Mouse (Mus musculus) hindbrain, embryonic 14.5 days (tissue): ENCODE data around the gene Gpatch8. TPM values are rescaled to one million over a fixed set of nuclear protein-coding genes. Genes with fewer than 3 reads are reported as not detected.
A peak's percentile ranks its signal among the peaks of the same experiment; 100 is the strongest.

ENCODE experiments used
- ATAC-seq: fragments of 200-750 bp; cut with Nextera tagmentation; 2 replicates; pipeline ENCODE4 v1.8.0; 2017; ENCODE audit warnings: moderate number of reproducible peaks, mild to moderate bottlenecking, moderate TSS enrichment, moderate library complexity; ENCODE audit not compliant: low FRiP score
- DNase-seq: peaks from one replicate; pipeline ENCODE4 v3.0.0-alpha.2; 2015; ENCODE audit warnings: low spot score
- H3K27ac ChIP-seq: fragments of 300-500 bp; sonication (generic); 2 replicates; pipeline ENCODE4 v1.5.1; 2014; ENCODE audit warnings: mild to moderate bottlenecking, moderate library complexity
- H3K27me3 ChIP-seq: fragments of 300-500 bp; sonication (generic); 2 replicates; pipeline ENCODE4 v1.6.1; 2014; ENCODE audit warnings: mild to moderate bottlenecking, low read length, mixed read lengths; ENCODE audit not compliant: control insufficient read depth, insufficient read depth
- H3K36me3 ChIP-seq: fragments of 300-500 bp; sonication (generic); replicated peaks from 2 replicates; pipeline ENCODE4 v1.6.1; 2014; ENCODE audit not compliant: control insufficient read depth, insufficient read depth
- H3K4me1 ChIP-seq: fragments of 300-500 bp; sonication (generic); replicated peaks from 2 replicates; pipeline ENCODE4 v1.6.1; 2014; ENCODE audit warnings: antibody characterized with exemption, low read length, mixed read lengths; ENCODE audit not compliant: control insufficient read depth, insufficient read depth
- H3K4me2 ChIP-seq: fragments of 300-500 bp; sonication (generic); replicated peaks from 2 replicates; pipeline ENCODE4 v1.6.1; 2014; ENCODE audit warnings: mild to moderate bottlenecking, moderate library complexity
- H3K4me3 ChIP-seq: fragments of 300-500 bp; sonication (generic); replicated peaks from 2 replicates; pipeline ENCODE4 v1.5.1; 2014; ENCODE audit warnings: mild to moderate bottlenecking, low read length
- H3K9ac ChIP-seq: fragments of 300-500 bp; sonication (generic); 2 replicates; pipeline ENCODE4 v1.6.1; 2014
- H3K9me3 ChIP-seq: fragments of 300-500 bp; sonication (generic); 2 replicates; pipeline ENCODE4 v1.6.1; 2016; ENCODE audit warnings: low read length; ENCODE audit not compliant: control insufficient read depth
- WGBS: fragments of 180-500 bp; shearing (Covaris S2); extraction: QIAGEN DNeasy Blood & Tissue Kit; methylation state at CpG from one replicate; pipeline ENCODE4 v1.1.7; 2014; 5-methylcytosine and 5-hydroxymethylcytosine counted together
- polyA plus RNA-seq: library from polyadenylated mRNA; unstranded; fragments of >200 nt; fragmentation: Nextera tagmentation; extraction: Ambion mirVana; gene quantifications from 2 replicates; pipeline ENCODE4 v1.2.1, GENCODE M21; 2014

Gene Gpatch8
- polyA plus RNA-seq, 1 experiment from 2014 or later = 55.3 TPM

DNA sequence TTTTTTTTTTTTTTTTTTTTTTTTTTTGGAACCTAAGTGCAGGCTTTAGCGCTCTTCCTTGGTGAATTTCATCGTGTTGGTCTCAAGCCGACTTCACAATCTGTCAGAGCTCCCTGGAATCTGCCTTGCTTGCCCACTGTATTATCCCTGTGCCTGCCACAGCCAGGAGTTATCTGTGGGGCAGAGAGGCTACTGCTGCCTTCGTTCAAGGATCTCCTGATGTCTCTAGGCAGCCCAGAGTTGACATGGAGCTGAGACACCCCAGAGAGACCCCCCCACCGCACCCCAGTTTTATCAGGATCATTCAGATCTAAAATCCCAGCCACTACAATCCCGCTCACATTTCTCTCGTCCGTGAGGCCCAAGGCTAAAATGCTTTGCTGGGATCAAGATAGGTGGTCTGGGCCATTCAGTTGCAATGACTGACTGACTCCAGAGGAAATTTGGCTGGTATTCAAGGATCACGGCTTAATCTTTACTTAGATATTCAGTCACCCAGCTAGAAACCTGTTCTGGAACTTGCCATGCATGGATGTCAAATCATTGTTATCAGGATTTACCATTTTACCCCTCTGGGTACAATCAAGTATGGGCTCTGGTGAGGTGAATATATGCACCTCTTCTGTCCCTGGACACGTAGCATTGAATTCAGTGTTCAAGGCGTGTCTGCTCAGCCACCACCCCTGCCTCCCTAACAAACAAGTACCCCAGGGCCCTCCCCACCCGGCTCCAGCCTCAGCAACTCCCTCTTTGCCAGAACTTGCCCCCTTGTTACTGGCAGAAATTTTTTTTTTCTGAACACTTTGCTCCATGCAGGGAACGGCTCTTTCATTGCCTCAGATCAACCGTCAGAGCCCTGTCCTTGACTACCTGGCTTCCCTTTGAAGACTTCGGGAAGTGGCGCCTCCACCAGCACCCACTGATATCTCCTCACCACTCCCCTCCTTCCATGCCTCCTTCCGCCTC is 106.9 kb downstream of the Gpatch8 start:
- no peaks in the 10 kb centered on the region for H3K9me3 ChIP-seq
- no peak overlapping the region for H3K27ac ChIP-seq
- H3K9ac ChIP-seq = no peak overlapping the region
- no peaks in the 10 kb centered on the region; the same call in 1 of the 2 replicates for H3K27me3 ChIP-seq
- H3K36me3 ChIP-seq = no peaks in the 10 kb centered on the region
- WGBS = 47% methylated on average over 17 of the region's 17 CpGs
- no peak for ATAC-seq
- H3K4me1 ChIP-seq = peaks cover 27% of the 10 kb centered on the region
- H3K4me2 ChIP-seq = no peak overlapping the region
- no peak overlapping the region for H3K4me3 ChIP-seq
- DNase-seq = no peak

DNA sequence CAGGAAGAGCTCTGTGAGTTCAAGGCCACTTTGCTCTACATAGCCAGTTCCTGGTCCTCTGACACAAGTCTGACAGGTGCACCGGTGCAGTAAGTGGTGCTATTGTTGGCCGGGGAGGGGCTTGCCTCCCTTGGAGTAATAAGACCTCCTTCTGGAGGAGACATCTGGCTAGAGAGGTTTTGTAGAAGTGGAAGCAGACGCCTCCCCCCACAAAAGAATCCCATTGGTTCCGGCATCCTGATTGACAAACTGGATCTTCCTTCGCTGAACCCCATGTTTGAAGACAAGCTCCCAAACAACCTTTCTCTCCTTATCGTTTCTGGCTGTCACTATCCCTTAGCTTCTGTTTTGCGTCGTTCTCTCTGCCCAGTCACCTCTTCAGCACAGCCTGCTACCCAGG is 107.9 kb downstream of the Gpatch8 start:
- H3K4me2 ChIP-seq = 0 out of 2 replicates have a peak overlapping the region, but pooled peaks have one; percentile 90
- H3K36me3 ChIP-seq = peaks cover 8% of the 10 kb centered on the region
- no peaks in the 10 kb centered on the region; the same call in 1 of the 2 replicates for H3K27me3 ChIP-seq
- H3K4me3 ChIP-seq = no peak overlapping the region
- WGBS = 15% methylated on average over 8 of the region's 8 CpGs
- H3K9ac ChIP-seq = no peak overlapping the region
- no peaks in the 10 kb centered on the region for H3K9me3 ChIP-seq
- ATAC-seq = no peak
- H3K27ac ChIP-seq = no peak overlapping the region
- H3K4me1 ChIP-seq = peaks cover 34% of the 10 kb centered on the region
- DNase-seq = no peak

DNA sequence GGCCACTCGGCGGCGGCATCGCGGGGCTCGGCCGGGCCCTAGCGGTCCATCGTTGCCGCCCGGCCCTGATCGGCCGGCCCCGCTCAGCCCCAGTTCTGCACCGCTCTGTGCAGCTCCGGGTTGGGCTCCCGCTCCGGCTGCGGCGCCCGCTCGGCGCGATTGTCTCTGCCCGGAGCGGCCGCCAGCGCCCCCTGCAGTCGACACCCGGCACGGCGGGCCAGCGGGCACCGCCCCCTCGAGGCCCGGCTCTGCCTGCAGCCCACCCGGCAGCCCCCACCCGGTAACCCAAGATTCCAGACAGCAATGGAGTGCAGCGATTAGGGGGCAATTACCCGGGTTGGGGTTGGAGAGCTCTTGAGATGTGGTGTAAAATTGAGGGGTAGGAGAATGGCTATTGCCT is 108.7 kb downstream of the Gpatch8 start, which contains the start of gene Fam171a2:
Gene Fam171a2 (minus strand): TSS at position 186 of the 400 bp plus-strand sequence.
- WGBS = 0% methylated on average over 40 of the region's 40 CpGs
- Histone ChIP-seq H3K4me1 (peaks cover 34% of the 10 kb centered on the region), H3K9ac (peak within 1 kb of the TSS; percentile 100), H3K36me3 (peaks cover 16% of the 10 kb centered on the region), H3K27ac (peak within 1 kb of the TSS; percentile 98), H3K4me2 (peak within 1 kb of the TSS; percentile 90), H3K4me3 (peak within 1 kb of the TSS; percentile 98), H3K9me3 (no peaks in the 10 kb centered on the region), H3K27me3 (no peaks in the 10 kb centered on the region; the same call in 1 of the 2 replicates)
- ATAC-seq (peak; percentile 81), DNase-seq (peak; percentile 89)

DNA sequence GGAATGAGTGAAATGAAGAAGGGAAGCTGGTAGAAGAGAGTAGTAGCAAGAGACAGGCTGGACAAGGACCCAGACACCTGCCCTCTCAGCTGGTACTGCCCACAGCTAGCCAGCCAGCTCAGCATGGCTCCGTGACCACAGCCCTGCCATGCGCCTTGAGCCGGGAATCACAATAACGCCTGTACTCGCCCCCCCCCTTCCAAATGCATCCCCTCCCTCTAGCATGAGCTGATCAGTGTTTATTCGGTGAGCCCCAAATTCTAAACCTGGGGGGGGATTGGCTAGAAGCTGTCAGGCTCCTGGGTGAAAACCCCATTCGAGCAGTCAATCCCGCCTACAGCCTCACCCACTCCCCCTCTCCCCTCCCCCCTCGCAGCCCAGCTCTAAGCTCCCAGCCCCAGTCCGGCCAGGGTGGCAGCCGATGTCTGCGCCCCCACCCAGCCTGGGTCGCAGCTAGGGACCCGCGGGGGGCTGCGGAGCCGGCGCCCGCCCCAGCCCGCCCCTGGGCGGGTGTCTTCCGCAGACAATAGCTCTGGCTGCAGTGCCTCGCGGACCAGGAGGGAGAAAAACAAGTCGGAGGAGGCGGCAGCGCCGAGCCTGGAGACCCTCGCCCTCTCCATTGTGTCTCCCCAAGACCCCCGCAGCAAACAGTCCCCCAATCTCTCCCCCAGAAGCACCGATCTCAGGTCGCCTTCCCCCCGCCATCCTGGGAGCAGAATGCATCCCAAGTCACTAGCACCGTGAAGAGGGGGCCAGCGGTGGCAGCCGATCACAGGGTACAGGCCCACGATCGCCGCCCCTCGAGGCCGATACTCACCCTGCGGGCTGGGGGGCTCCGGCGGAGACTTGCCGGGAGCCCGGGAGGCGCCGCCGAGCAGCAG is 109.4 kb downstream of the Gpatch8 start:
- ATAC-seq = peak; percentile 57
- no peaks in the 10 kb centered on the region for H3K9me3 ChIP-seq
- no peaks in the 10 kb centered on the region; the same call in 1 of the 2 replicates for H3K27me3 ChIP-seq
- peak overlapping the region; percentile 100 for H3K9ac ChIP-seq
- H3K4me1 ChIP-seq = peaks cover 34% of the 10 kb centered on the region
- WGBS = under 1% methylated on average over 39 of the region's 49 CpGs
- H3K27ac ChIP-seq = peak overlapping the region; percentile 98
- peak; percentile 63 for DNase-seq
- H3K36me3 ChIP-seq = peaks cover 23% of the 10 kb centered on the region
- peak overlapping the region; percentile 98 for H3K4me3 ChIP-seq
- peak overlapping the region; percentile 90 for H3K4me2 ChIP-seq

DNA sequence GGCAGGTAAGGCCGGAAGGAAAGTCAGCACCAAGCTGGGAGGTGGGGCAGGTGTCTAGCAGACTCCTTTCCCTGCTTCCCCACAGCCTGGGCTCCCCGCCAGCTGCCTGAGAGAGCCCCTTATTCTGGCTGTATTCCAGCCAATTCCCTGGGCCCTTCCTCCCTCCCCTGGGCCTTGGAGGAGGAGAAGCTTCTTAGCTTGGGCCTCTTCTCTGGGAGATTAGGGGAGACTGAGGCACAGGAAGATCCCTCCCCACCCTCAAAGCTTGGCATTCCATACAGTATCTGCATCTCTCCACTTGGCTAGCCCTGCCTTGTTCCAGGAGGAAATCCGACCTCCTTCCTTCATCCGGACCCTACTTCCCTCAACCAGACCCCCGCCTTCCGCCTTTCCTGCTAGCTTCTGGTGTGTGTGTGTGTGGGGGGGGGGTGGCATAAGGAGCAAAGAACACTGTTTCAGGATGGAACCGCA is 110.3 kb downstream of the Gpatch8 start:
- peak overlapping the region; percentile 100 for H3K9ac ChIP-seq
- peak overlapping the region; percentile 98 for H3K4me3 ChIP-seq
- peaks cover 34% of the 10 kb centered on the region for H3K4me1 ChIP-seq
- peak overlapping the region; percentile 98 for H3K27ac ChIP-seq
- no peaks in the 10 kb centered on the region for H3K9me3 ChIP-seq
- H3K36me3 ChIP-seq = peaks cover 32% of the 10 kb centered on the region
- peak overlapping the region; percentile 90 for H3K4me2 ChIP-seq
- DNase-seq (peak; percentile 63), ATAC-seq (0 out of 2 replicates have a peak, but pooled peaks have one; percentile 1)
- 8% methylated on average over 7 of the region's 7 CpGs for WGBS
- no peaks in the 10 kb centered on the region; the same call in 1 of the 2 replicates for H3K27me3 ChIP-seq

DNA sequence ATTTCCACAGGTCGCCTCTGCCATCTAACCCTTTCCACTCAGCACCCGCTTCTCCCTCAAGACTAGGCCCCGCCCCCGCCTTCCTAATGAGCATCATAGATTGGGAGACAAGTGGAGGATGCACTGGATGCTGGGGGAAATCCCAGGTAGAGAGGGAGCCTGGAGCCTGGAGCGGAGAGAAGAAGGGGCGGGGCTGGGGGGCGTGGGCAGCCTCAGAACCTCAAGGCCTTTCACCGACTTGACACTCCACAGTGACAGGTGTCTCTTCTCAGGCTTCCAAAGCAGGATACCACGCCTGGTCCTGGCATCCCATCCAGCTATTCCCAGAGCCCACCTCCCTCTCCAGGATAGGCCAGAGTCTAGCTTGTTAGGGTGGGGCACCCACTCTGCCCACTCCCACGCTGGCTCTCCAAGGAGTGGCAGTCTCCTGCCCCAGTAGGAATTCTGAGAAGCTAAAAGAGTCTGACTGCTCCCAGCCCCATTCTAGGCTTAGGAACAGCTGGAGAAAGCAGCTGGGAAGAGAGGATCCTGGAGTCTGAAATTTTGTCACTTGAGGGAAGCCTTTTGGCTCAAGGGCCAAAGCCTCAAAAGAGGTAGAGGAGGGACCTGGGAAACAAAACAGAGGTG is 110.8 kb downstream of the Gpatch8 start:
- DNase-seq (no peak), ATAC-seq (no peak)
- Histone ChIP-seq H3K36me3 (peaks cover 37% of the 10 kb centered on the region), H3K9ac (peak overlapping the region; percentile 100), H3K4me3 (peak overlapping the region; percentile 98), H3K27me3 (no peaks in the 10 kb centered on the region; the same call in 1 of the 2 replicates), H3K4me2 (peak overlapping the region; percentile 90), H3K4me1 (peaks cover 34% of the 10 kb centered on the region), H3K27ac (peak overlapping the region; percentile 98), H3K9me3 (no peaks in the 10 kb centered on the region)
- 5% methylated on average over 10 of the region's 10 CpGs for WGBS

DNA sequence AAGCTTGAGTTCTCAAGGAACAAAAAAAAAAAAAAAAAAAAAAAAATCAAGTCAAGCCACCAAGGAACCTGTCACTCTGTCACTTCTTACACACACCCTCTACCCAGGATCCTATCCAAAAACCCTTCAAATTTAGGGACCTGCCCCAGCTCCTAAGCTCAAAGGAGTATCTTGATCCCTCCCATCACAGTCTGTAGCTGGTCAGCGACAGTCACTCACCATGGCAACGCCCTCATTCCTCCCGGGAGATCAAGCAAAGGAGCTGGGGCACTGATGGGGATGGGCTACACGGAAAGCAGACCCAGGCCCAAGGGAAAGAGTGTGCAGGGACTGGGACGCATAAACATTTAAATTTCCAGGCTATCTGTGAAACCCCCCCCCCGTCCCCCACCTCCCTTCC is 111.4 kb downstream of the Gpatch8 start:
- DNase-seq = no peak
- Histone ChIP-seq H3K27ac (no peak overlapping the region), H3K27me3 (no peaks in the 10 kb centered on the region; the same call in 1 of the 2 replicates), H3K9me3 (no peaks in the 10 kb centered on the region), H3K4me2 (peak overlapping the region; percentile 90), H3K36me3 (peaks cover 43% of the 10 kb centered on the region), H3K4me1 (peaks cover 34% of the 10 kb centered on the region), H3K9ac (no peak overlapping the region), H3K4me3 (peak overlapping the region; percentile 98)
- ATAC-seq = no peak
- 1% methylated on average over 6 of the region's 6 CpGs for WGBS

DNA sequence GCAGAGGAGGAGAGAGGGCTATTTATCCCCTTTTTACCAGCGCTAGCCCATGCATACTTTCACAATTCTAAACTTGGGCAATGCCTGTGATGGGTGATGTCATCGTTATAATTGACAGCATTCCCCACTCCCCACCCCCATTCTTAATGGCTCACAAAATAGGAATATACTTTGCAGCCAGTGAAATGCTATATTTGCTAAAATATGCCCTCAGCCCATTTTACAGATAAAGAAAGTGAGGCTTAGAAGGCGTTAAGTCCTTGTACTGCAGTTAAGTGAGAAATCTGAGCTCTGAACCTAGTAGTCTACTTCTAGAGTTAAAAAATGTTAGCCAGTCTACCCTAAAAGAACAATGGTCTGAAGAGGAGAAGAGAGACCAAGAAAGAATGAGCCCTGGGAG is 111.9 kb downstream of the Gpatch8 start:
- ATAC-seq = no peak
- WGBS = 81% methylated on average over 3 of the region's 3 CpGs

More for the DNA sequence above, 111.9 kb downstream of the Gpatch8 start:
- Histone ChIP-seq H3K4me2 (peak overlapping the region; percentile 90), H3K27ac (no peak overlapping the region), H3K4me3 (0 out of 2 replicates have a peak overlapping the region, but pooled peaks have one; percentile 98), H3K27me3 (no peaks in the 10 kb centered on the region; the same call in 1 of the 2 replicates), H3K9ac (no peak overlapping the region), H3K9me3 (no peaks in the 10 kb centered on the region), H3K36me3 (peaks cover 48% of the 10 kb centered on the region), H3K4me1 (peaks cover 34% of the 10 kb centered on the region)
- DNase-seq = no peak
